Mouse (Mus musculus): ENCODE results near the gene Npdc1. TPM values are rescaled to one million over a fixed set of nuclear protein-coding genes. Genes with fewer than 3 reads are reported as not detected.

Gene Npdc1
- total RNA-seq (2023) = not detected in 2 replicates

DNA sequence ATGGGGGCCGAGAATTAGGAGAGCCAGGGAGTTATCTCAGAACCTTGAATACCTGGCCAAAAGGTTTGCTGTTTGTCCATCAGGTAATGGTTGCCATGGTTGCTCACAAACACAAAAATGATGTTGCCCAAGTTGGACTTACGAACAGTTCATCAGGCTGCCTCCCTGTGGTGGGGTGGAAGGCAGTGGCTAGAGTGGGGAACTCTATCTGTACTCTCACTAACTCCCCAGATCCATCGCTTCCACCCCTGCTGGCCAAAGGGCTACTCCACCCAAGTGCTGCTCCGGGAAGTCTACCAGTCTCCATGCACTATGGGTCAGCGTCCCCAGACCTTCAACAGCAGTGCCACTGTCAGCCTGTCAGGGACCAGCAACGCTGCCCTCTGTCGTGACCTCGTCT, at the start of gene Npdc1:
Gene Npdc1, plus strand, starts transcription at position 301 of the 400 bp plus-strand sequence.

DNA sequence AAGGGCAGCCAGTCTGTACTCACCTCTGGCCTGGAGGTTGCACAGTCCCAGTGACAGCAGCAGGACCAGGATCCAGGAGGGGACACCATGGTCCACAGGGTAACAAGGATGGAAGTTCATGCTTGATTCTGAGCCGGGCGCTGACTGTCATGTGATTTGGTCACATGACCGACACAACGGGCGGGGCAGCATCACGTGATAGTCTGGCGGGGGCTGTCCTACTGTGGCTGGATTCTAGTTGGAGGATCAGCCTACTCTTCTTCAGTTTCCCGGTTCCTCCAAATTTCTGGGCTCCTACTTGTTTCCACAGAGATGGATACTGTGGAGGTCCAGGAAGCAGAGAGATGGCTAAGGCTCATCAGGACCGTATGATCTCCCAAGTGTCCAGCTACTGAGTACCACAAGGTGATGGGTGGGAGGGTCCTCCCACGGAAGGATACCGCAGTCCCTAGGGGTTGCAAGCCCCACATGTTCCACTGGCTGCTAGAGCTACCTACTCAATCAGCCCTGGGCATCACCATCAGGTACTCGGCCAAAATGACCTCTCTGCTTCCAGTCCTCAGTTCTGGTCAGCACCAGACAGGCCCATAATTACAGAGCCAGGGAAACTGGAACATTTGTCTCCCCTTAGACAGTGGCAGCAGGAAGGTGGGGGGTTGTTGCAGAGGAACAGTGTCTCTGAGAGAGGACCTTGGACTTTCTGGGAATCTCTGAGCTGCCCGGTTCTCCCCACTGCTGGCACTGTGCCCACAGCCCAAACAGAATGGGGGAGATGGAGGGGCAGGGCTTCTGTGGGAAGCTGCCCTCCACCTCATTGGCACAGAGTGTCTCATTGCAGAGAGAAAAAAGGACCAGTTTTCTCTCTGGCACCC, 42.7 kb upstream of the Npdc1 start, which contains the start of gene Dpp7:
Gene Dpp7, minus strand, starts transcription at position 152 of the 872 bp plus-strand sequence.

DNA sequence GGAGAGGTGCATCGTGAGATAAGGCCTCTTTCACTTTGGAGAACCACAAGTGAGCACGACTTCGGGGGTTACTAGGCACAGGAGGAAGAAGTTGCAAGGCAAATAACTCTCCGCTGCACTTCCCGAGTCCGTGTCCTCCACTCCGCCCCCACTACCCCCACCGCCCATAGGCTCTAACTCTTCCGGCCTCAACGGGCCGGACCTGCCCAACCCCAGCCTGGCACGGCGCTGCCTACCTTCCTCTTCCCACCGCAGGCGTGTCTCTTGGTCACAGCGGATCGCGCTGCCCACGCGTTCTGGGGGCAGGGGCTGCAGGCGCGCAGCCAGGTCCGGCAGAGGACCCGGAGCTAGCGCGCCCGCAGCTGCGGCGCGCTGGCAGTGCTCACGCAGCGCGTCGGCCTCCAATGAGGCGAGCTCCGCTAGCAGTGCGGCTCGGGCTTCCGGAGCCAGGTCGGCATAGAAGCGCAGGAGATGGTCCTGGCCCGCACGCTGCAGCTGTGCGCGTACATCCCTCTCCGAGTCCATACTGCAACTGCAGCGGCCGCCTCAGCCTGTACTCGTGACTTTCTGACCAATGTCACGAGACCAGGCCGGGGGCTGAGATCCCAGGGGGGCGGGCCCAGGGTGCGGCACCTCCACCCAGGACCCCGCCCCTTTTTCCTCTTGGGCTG, 33.9 kb upstream of the Npdc1 start, which contains the start of gene Uap1l1:
Gene Uap1l1, minus strand, starts transcription at position 592 of the 671 bp plus-strand sequence.

DNA sequence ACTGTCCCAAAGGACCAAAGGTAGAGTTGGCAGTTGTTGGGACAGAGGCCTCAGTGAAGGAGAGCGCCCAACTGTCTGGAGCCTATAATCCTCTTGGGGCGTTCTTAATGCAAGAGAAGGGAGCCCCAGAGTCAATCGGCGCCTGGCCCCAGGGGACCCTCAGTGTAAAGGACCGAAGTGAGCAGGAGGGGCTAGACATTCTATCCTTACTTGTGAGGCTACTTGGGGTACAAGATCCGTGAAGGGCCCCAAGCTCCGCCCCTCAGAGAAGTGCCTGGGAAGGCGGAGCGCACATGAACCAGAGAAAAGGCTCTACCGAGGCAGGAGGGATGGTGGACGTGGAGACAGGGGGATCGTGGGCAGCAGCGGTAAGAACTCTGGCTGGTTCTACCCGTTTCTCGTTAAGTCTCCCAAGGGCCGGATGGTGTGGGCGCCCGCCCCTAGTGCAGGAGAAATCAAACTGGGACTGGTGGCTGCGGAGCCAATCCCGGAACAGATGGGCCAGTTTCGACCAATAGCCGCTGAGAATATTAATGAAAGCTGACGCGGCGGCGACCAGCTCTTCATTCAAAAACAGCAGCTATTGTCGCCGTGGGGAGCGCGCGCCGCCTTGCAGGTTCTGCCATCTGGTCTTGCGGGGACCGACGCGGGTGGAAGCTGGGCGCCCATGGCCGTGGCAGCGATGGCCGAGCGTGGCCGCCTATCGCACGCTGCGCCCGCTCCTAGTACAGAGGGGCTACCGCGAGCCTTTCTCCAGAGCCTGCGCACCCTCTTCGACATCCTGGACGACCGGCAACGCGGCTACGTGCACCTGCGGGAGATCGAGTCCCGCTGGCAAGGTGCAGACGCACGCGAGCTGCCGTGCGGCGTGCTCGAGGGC, 27.1 kb upstream of the Npdc1 start, which contains the start of gene Sapcd2:
Gene Sapcd2, plus strand, starts transcription at position 558 of the 880 bp plus-strand sequence.

DNA sequence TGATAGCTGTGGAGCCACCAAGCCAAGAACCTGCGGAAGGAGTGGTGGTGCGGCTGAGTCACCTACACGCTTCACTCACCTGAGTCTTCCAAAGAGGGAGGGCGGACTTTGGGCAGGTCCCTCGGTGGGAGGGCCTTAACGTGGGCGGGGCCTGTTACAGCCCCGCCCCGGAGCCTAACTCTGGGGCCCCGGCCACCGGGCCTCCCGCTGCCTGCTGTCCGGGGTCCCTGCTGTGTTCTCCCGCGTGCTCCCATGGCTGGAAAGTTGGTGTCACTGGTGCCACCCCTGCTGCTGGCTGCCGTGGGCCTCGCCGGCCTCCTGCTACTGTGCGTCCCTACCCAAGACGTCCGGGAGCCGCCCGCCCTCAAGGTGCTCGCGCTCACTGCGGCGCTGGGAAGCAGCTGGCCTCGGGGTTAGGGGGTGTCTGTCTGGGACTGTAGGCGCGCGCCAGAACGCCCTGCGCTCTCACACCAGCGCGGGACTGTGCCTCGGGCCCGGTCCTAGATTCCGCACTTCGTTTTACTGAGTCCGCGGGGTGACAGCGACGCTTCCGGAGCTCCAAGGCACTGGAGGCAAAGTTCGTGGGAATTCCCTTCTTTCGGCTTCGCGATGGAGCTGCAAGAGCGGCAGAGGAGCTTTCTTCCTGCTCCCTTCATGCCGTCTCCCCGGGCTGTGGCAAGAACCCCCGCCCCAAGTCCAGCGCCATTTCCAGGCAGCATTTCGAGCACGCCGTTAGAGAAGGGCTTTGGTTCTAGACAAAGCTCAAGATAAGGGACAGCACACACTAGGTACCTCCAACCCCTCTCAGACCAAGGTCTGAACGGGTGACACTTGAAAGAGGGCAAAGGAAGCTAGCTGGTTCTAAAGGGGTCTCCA, 3.2 kb upstream of the Npdc1 start, which contains the start of gene Entpd2:
Gene Entpd2, plus strand, starts transcription at position 154 of the 876 bp plus-strand sequence.

DNA sequence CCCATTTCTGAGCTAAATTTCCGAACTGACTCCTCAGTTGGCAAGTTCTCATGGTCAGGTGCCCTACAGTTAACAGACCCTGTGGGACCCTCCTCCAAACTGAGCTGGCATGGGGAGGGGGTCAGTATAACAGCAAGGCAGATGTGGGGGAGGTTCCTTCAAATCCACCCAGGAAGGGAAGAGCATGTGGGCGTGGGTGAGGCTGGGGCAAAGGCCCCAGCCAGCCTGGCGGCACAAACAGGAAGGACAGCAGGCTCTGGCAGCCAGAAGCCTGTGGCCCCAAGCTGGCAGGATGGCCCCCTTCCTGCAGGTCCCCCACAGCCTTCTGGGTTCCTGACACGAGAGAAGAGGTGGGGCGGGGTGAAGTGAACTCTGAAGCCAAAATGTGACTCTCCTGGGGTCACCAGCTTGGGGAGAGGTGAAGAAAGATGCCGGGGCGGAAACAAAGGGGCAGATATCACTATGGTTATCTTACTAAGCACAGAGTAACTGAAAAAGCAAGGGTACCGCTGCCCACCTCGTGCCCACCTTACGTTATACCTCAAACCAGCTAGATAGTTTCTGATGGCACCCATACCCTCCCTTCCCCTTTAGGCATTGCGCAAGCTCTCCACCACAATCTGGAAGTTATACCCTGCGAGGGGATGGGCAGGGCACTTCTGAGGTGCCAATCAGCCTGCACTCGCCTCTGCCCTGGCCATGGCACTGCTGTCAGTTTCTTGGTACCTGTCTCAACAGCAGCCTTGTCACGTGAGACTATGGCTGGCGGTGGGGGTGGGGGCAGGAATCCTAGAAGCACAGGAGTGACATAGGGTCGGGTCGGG, 23.6 kb downstream of the Npdc1 start, which contains the start of gene Fut7:
Gene Fut7, plus strand, starts transcription at position 681 of the 824 bp plus-strand sequence.

DNA sequence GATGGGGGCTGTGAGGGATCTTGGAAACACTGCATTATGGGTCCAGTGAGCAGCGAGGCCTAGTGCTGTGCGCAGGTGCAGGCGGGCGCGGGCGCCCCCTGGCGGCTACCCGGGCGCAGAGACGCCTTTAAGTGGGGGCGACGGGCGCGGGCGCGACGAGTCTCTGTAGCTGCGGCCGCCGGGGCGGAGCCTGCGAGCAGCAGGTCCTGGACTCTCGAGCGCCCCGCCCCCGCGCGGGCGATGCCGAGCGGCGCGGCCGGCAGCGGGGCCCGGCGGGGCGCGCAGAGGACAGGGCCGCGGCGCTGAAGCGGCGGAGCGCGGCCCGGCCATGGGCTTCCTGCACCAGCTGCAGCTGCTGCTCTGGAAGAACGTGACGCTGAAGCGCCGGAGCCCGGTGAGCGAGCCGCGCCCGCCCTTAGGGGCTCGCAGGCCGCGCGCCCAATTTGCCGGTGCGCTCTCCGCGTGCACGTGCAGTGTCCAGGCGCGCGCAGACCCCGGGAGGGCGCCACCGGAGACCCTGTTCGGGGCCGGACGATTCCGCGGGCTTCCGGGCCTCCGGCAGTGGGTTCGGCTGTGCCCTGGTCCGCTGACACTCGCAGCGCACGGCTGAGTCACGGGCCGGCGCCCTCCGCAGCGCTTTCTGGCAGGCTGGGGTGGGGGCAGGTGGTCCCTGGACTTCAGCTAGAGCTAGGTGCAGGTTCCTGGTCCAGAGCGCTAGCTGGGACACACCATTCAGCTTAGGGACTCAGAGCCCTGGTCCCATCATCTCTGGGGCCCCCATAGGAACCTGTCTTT, 29.5 kb downstream of the Npdc1 start, which contains the start of gene Abca2:
Gene Abca2, plus strand, starts transcription at position 262 of the 795 bp plus-strand sequence.

DNA sequence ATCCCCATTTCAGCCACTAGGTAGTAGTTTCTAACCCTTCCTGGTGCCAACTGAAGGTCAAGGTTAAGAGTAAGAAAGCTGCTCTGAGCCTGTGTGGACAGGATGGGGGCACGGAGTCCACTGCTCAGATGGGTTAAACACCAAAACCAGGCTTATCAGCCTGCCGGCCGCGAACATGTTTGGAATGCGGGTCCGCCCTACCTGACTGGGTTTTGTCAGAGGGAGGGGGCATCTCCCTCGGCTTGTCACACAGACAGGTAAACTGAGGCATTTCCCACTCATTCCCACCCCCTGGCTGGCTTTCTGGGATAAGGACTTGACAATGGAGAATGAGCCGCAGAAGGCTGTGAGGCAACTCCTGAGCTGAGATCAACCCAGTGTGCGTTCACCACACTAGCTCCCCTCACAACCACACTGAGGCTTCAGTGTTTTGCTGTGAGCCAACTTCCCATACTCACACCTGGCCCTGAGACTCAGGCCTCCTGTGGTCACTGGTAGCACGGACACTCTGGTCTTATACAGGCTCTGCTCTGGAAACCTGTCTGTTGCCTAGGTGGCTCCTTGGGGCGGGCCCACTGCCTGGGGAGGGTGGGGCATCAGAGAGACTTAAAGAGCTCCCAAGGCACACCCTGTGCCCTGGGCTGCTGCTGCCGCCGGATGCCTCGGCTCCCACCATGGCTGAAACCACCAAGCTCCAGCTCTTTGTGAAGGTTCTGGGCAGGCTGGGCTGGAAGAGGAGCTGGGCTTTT, 57.2 kb downstream of the Npdc1 start, which contains the start of gene Clic3:
Gene Clic3, plus strand, starts transcription at position 634 of the 749 bp plus-strand sequence.

Other genes with a start within 250 kb of the Npdc1 start
- 0.47 and 0.79 TPM in 2 replicates for gene Nrarp, start 218.6 kb upstream of the Npdc1 start, total RNA-seq (2023)
- gene Tor4a, start 202.5 kb upstream of the Npdc1 start, total RNA-seq (2023) = 33.2 and 33.9 TPM in 2 replicates
- gene Nelfb, start 187.9 kb upstream of the Npdc1 start, total RNA-seq (2023) = 40.8 and 59.3 TPM in 2 replicates
- gene Stpg3, start 184.7 kb upstream of the Npdc1 start, total RNA-seq (2023) = not detected in 2 replicates
- gene Fam166a, start 180.6 kb upstream of the Npdc1 start, total RNA-seq (2023) = not detected in 2 replicates
- gene Tubb4b, start 174.6 kb upstream of the Npdc1 start, total RNA-seq (2023) = 227 and 252 TPM in 2 replicates
- not detected in 2 replicates for gene Slc34a3, start 165.0 kb upstream of the Npdc1 start, total RNA-seq (2023)
- gene Rnf224, start 162.6 kb upstream of the Npdc1 start, total RNA-seq (2023) = not detected in 2 replicates
- 0.57 TPM in 1 of 2 replicates, not detected in the other for gene Rnf208, start 157.1 kb upstream of the Npdc1 start, total RNA-seq (2023)
- not detected in 2 replicates for gene Cysrt1, start 156.9 kb upstream of the Npdc1 start, total RNA-seq (2023)
- 3.1 and 5.6 TPM in 2 replicates for gene AL732309.1, start 152.5 kb upstream of the Npdc1 start, total RNA-seq (2023)
- gene Tmem203, start 143.9 kb upstream of the Npdc1 start, total RNA-seq (2023) = 18.5 and 30.7 TPM in 2 replicates
- 7.5 and 9.1 TPM in 2 replicates for gene Tprn, start 136.7 kb upstream of the Npdc1 start, total RNA-seq (2023)
- gene Ssna1, start 126.9 kb upstream of the Npdc1 start, total RNA-seq (2023) = 52.4 and 52.7 TPM in 2 replicates
- 71.6 and 79.3 TPM in 2 replicates for gene Anapc2, start 126.9 kb upstream of the Npdc1 start, total RNA-seq (2023)
- not detected in 2 replicates for gene Tmem210, start 111.2 kb upstream of the Npdc1 start, total RNA-seq (2023)
- not detected in 2 replicates for gene Lrrc26, start 109.4 kb upstream of the Npdc1 start, total RNA-seq (2023)
- gene Grin1, start 80.2 kb upstream of the Npdc1 start, total RNA-seq (2023) = not detected in 2 replicates
- gene Man1b1, start 67.0 kb upstream of the Npdc1 start, total RNA-seq (2023) = 30.4 and 42.8 TPM in 2 replicates
- 13.5 and 19.6 TPM in 2 replicates for gene Dpp7, start 43.0 kb upstream of the Npdc1 start, total RNA-seq (2023)
- 24.2 and 29.5 TPM in 2 replicates for gene Uap1l1, start 33.7 kb upstream of the Npdc1 start, total RNA-seq (2023)
- 8.6 and 10.6 TPM in 2 replicates for gene Sapcd2, start 27.0 kb upstream of the Npdc1 start, total RNA-seq (2023)
- not detected in 2 replicates for gene Entpd2, start 3.5 kb upstream of the Npdc1 start, total RNA-seq (2023)
- 10.7 and 13.7 TPM in 2 replicates for gene Fut7, start 23.9 kb downstream of the Npdc1 start, total RNA-seq (2023)
- gene Abca2, start 29.4 kb downstream of the Npdc1 start, total RNA-seq (2023) = 19.6 and 21.3 TPM in 2 replicates
- gene Clic3, start 57.5 kb downstream of the Npdc1 start, total RNA-seq (2023) = not detected in 2 replicates
- 43.8 and 56.9 TPM in 2 replicates for gene Paxx, start 61.7 kb downstream of the Npdc1 start, total RNA-seq (2023)
- gene Ptgds, start 70.7 kb downstream of the Npdc1 start, total RNA-seq (2023) = not detected in 2 replicates
- not detected in 2 replicates for gene Lcn12, start 94.6 kb downstream of the Npdc1 start, total RNA-seq (2023)
- 25.8 and 26.4 TPM in 2 replicates for gene Fbxw5, start 101.4 kb downstream of the Npdc1 start, total RNA-seq (2023)
- 1.2 TPM in 1 of 2 replicates, not detected in the other for gene C8g, start 102.4 kb downstream of the Npdc1 start, total RNA-seq (2023)
- 20.3 and 26.7 TPM in 2 replicates for gene Traf2, start 147.6 kb downstream of the Npdc1 start, total RNA-seq (2023)
- gene Edf1, start 158.5 kb downstream of the Npdc1 start, total RNA-seq (2023) = 56.8 and 74.8 TPM in 2 replicates
- 0.11 and 0.13 TPM in 2 replicates for gene Mamdc4, start 175.5 kb downstream of the Npdc1 start, total RNA-seq (2023)
- gene Phpt1, start 175.9 kb downstream of the Npdc1 start, total RNA-seq (2023) = 5.6 and 6.0 TPM in 2 replicates
- gene Ajm1, start 182.4 kb downstream of the Npdc1 start, total RNA-seq (2023) = 1.6 TPM in 1 of 2 replicates, not detected in the other
- 38.3 and 38.7 TPM in 2 replicates for gene Rabl6, start 209.2 kb downstream of the Npdc1 start, total RNA-seq (2023)
- gene Ccdc183, start 218.3 kb downstream of the Npdc1 start, total RNA-seq (2023) = not detected in 2 replicates
- 1.6 and 3.9 TPM in 2 replicates for gene Tmem141, start 222.7 kb downstream of the Npdc1 start, total RNA-seq (2023)
- 0.29 TPM in 1 of 2 replicates, not detected in the other for gene Fcna, start 228.7 kb downstream of the Npdc1 start, total RNA-seq (2023)